Mouse (Mus musculus) monocyte, adult 5-6 weeks (primary cell): Measurements from ENCODE around the gene Mfn1. TPM values are rescaled to one million over a fixed set of nuclear protein-coding genes. Genes with fewer than 3 reads are reported as not detected.

Experiments used
- ATAC-seq: fragments of 153-309, 156-312 bp; replicated peaks from 2 replicates; pipeline ENCODE4 v1.8.0; 2017; ENCODE audit warnings: mild to moderate bottlenecking; ENCODE audit not compliant: low TSS enrichment, insufficient number of reproducible peaks, severe bottlenecking, poor library complexity, low FRiP score
- total RNA-seq: library from RNA; stranded (forward); fragments of 200-1000, 200-491, 200-594 nt; gene quantifications from 3 replicates; pipeline ENCODE4 v1.2.3, GENCODE M21; 2017

Mfn1 gene
- total RNA-seq, 1 experiment from 2014 or later, result 19.1 TPM

DNA sequence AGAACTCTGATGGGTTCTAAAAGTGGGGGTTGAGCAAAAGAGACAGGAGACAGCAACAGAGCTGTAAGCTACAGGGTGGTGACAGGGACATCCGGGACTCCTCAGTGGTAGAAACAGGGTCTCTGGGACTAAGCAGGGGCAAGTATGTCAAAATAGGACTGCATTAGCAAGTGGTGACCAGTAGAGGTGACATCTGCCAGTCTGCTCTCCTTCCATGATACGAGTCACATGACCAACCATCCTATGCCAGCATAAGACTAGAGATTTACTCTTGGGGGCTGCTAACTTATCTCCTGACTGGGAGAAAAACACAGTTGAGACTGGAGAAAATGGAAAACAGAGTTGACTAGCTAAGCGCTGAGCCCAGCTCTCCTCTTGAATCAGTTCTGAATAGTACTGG is 57.0 kb downstream of the Mfn1 start:
- ATAC-seq, result no peak

DNA sequence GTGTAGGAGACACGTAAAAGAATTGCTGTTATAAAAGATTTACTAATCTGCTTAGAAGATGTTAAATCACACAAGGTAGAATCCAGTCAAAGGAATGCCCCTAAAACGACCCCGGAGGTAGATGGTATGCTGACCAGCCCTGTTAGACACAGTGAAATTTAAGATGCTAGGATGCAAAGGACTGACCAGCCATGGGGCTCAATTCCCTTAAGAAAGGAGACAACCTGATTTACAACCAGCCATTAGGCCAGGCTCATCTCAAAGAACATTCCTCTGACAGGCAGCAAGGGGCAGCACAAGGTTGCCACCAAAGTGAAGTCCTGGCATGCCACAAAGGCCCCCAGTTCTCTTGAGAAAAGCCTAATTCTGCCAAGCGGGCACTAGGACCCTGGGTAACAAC is 65.8 kb downstream of the Mfn1 start:
- no peak for ATAC-seq

DNA sequence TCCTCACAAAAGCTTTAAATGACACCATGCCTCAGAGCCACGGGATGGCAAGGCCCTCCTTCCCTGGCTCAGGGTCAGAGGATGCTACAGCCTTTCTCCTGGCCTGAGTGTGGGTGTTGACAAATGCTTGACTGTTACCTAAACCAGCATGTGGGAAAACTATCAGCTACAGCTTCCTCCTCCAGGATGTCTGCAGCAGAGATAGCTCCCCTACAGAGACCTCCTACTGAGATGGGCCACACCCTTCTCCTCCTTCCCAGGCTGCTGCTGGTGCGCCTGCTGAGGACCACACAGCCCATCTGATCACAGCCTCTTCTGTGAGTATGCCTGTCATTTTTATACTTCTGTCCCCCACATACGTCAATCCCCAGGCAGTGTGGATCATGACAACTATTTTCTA is 70.1 kb downstream of the Mfn1 start:
- no peak for ATAC-seq

DNA sequence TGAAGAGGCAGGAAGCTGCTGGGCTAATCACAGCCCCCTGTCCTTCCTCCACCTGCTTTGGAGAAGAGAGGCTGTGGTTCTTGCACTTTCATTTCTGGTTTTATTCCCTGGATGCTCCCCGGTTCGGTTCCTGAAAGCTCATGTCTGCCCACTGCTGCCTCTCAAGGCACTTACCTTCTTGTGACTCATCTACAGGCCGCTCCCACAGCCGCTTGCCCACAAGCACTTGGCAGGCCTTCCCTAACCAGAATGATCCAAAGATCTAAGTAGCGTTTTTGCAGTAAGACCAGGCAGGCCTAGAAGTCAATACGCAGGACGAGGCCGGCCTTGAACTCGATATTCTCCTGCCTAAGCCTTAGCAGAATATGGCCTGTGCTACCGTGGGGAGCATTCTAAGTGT is 71.8 kb downstream of the Mfn1 start:
- no peak for ATAC-seq

DNA sequence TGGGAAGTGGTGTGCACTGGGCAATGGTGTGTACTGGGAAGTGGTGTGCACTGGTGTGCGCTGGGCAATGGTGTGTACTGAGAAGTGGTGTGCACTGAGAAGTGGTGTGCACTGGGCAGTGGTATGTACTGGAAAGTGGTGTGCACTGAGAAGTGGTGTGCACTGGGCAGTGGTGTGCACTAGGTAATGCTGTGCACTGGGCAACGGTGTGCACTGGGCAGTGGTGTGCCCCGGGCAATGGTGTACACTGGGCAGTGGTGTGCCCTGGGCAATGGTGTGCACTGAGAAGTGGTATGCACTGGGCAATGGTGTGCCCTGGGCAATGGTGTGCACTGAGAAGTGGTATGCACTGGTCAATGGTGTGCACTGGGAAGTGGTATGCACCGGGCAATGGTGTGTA is 80.0 kb downstream of the Mfn1 start:
- ATAC-seq, result 0 out of 2 replicates have a peak, but pooled peaks have one; percentile 31

DNA sequence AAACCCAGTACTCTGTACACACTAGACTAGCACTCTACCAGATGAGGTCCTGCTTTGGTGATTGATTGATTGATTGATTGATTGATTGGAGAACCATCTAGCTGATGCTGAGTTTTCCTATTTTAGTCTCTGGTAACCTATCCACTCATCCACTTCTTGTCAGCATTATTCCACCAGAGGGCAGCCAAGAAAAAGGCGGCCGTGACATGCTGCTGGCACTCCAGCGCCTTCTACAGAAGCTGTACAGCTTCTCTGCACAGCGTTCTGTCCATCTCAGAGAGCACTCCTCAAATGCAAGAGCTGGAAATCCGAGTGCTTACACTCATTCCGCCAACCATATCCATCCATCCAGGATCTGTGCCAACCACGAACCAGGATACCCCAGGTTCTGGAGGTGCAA is 81.3 kb downstream of the Mfn1 start:
- ATAC-seq, result no peak

DNA sequence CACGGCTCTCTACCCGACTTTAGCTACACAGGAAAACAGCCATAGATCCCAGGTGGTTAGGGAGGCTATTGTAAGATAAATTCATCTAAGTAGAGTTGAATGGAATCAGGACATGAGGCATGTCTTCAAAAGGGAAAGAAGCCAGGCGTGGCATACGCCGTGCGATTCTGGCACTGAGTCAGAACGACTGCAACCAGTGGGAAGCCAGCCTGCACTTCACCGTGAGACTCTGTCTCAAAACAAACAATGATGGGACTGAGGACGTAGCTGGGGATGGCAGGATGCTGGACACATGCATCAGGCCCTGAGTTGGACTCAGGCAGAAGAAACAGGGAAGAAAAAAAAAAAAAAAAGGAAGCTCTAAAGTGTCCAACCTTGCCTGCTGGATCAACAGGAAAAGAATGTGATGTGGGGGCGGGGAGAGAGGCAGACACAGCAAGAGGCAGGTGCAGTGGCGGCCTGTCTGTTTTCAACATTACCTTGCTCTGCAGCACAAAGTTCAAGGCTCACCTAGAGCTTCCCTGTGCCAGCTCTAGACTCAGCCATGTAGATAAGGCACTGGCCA is 82.4 kb downstream of the Mfn1 start:
- ATAC-seq, result no peak

DNA sequence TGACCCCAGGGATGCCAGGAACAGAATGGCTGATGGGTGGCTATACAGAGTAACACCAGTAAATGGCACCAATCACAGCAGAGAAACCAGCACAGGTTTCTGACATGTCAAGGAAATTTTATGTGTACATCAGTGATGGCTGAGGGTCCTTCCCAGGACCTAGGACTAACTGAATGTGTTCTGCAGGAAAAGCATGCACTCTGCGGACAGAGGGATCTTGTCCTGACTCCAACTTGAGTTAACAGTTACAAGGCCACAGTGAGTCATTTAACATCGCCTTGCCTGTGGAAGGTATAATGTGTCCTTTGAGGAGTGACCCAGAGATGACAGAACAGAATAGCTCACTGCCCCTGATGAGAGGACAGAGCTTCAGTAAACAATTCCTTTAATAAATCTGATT is 85.5 kb downstream of the Mfn1 start:
- no peak for ATAC-seq

DNA sequence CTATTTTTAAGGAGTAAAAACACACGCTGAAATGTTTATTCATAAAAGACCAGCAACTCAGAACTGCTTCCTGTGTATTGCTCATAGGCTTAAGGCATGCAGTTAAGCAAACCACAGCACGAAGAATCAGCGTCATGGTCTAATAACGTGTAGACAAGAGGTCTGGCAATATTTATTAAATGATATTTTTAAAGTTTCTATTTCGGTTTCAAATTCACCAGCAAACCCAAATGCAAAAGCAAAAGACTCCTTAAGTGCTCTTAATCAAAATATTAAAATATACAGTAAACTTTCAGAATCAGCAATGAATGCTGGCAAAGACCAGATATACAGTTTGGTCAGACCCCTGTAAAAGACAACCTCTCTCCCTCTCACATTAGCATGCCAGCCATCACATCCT is 86.1 kb downstream of the Mfn1 start:
- no peak for ATAC-seq

DNA sequence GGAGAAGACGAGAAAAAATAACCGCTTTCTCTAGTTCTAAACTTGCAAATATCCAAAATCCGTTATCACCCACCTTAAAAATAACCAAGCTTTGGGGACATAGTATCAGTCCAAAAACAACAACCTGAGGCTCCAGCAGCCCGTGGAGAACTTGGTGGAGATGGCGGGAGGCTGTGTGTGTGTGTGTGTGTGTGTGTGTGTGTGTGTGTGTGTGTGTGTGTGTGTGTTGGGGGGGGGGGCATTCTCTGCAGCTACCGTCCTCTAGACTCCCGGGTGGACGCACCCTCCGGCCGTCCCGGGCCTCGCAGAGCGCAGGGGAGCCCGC is 86.7 kb downstream of the Mfn1 start:
- no peak for ATAC-seq

DNA sequence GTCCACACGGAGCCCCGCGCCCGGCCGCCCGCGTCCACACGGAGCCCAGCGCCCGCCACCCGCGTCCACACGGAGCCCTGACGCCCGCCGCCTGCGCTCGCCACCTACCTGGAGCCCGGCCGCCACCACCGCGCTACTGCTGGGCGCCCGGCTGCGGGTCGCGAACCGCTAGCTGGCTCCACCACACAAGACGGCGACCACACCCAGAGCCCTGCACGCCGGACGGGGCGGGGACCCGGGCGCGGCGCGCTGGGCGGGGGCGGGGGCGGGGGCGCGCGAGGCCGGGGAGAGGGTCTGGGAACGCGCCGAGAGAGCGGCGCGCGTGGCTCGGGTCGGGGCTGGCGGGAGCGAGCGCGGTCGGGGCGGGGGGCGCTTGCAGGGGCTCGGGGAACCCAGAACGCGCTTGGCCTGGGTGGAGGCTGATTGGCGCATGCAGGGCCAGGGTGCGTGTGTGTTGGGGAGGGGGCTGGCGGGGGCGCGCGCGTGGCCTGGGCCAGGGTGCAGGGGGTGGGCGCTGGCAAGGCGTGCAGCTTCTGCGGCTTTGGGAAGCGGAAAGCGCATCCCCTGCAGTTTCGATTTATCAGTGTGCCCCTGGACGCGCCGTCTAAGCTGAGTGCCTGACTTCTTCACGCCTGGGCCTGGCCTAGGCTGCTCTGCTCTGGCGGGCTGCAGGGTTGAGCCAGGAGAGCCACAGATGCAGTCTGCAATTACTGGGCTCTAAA is 87.2 kb downstream of the Mfn1 start, which contains the start of gene Gnb4:
Gnb4 (minus strand) TSS at position 255 of the 722 bp plus-strand sequence.
- ATAC-seq, result no peak

DNA sequence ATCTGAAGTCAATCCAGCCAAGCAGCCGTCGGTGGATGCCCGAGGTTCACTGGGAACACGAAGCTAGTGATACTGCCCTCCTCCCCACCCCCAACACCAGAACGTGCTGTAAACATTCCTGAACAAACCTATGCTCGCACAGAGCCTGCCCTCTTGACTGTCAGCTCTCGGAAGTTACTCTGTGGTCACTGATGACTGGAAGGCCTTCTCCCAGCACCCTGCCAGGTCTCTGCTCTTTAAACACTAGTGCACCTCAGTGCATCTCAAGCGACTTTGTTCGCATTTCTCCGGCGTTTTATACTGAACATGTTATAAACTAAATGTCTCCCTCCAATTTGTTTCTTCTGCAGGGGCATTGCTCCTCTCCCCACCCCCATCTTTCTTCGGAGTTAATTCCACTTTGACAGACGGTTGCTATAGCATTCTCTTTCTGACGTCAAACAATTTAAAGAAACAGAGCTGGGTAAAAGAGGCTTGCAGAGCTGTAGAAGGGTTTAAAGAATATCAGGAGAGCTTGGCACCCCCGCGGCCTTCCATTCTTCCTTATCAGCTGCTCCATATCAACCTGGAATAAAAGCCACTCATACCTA is 87.9 kb downstream of the Mfn1 start:
- no peak for ATAC-seq

DNA sequence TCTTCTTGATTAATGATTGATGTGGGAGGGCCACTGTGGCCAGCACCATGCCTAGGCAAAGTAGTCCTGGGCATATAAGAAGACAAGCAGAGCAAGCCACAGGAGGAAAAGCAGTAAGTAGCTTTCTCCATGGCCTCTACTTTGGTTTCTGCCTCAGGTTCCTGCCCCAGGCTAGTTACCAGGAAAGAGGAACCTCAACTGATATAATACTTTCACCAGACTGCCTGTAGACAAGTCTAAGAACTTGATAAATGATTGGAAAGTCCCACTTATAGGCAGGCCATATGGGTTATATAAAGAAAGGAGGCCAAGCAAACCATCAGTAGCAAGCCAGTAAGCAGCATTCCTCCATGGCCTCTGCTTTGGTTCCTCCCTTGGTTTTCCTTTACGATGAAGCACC is 92.4 kb downstream of the Mfn1 start:
- ATAC-seq, result no peak

DNA sequence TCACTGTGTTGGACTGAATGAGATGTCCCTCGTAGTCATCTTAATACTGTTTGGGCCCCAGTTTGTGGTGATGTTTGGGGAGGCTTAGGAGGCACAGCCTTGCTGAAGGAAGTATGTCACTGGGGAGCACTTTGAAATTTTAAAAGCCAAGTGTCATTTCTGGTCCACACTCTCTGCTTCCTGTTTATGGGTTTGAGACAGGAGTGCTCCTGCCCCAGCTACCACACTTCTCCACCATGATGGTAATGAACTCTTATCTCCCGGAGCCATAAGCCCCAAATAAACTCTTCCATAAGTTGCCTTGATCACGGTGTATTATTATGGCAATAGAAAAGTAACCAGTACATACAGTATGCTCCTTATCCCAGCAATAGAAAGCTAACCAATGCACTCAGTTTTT is 92.8 kb downstream of the Mfn1 start:
- ATAC-seq, result no peak

DNA sequence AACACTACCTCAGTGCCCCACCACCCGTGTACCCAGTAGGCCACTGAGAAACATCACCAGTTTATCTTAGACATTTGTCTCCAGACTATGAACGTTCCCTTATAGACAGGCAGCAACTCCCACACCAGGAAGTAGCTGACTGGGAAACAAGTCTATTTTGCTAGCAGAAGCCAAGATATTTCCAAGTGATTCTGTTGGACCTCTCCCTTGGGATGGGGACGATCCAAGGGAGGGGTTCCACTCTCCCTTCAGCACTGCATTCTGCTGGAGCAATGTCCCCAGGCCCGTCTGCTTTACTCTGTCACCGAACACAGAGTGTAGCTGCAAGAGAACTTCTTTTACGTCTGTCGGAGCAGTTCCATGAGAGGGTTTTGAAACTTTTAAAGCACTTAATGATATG is 98.9 kb downstream of the Mfn1 start:
- no peak for ATAC-seq

Other genes with a start within 250 kb of the Mfn1 start
- gene Zmat3, start 163.5 kb upstream of the Mfn1 start, total RNA-seq, result 1.1 to 3.1 TPM (median 1.2 TPM) in 3 replicates
- 43.9 to 60.4 TPM (median 50.6 TPM) in 3 replicates for gene Pik3ca, start 131.8 kb upstream of the Mfn1 start, total RNA-seq
- gene Kcnmb3, start 37.2 kb upstream of the Mfn1 start, total RNA-seq, result not detected in 3 replicates
- gene Zfp639, start 19.2 kb upstream of the Mfn1 start, total RNA-seq, result 69.7 to 107 TPM (median 74.3 TPM) in 3 replicates
- gene Gnb4, start 87.1 kb downstream of the Mfn1 start, total RNA-seq, result 1.4 to 6.0 TPM (median 5.7 TPM) in 3 replicates
- gene Actl6a, start 176.8 kb downstream of the Mfn1 start, total RNA-seq, result 53.7 to 82.1 TPM (median 65.7 TPM) in 3 replicates
- 91.5 to 116 TPM (median 116 TPM) in 3 replicates for gene Ndufb5, start 207.5 kb downstream of the Mfn1 start, total RNA-seq
- 7.0 to 12.6 TPM (median 10.5 TPM) in 3 replicates for gene Mrpl47, start 208.1 kb downstream of the Mfn1 start, total RNA-seq